Mouse (Mus musculus) MEL (cell line): ENCODE data around the gene Enox1. TPM values are rescaled to one million over a fixed set of nuclear protein-coding genes. Genes with fewer than 3 reads are reported as not detected.

ENCODE experiments used
- DNase-seq: peaks from one replicate; pipeline ENCODE4 v3.0.0; 2011; ENCODE audit warnings: low read depth, low spot score
- H3K27ac ChIP-seq: 2 replicates; pipeline ENCODE4 v1.5.1; 2012; ENCODE audit warnings: low read depth, mild to moderate bottlenecking, control low read depth, low read length, moderate library complexity; ENCODE audit not compliant: control insufficient read depth
- H3K27me3 ChIP-seq, 2 experiments: fragments of 150-350 bp in 1 of 2; sonication (generic) in 1 of 2; 2 replicates each; pipeline ENCODE4 v1.6.1; 2012; ENCODE audit warnings: low read length in 2 of 2, mild to moderate bottlenecking in 2 of 2, improper control_type of control experiment in 1 of 2, moderate library complexity in 1 of 2; ENCODE audit not compliant: insufficient read depth in 2 of 2, control insufficient read depth in 1 of 2
- H3K36me3 ChIP-seq, 2 experiments: 2 replicates each; pipeline ENCODE4 v1.6.1; 2012 to 2014; ENCODE audit warnings: low read length in 2 of 2, improper control_type of control experiment in 1 of 2, inconsistent platforms in 1 of 2, mild to moderate bottlenecking in 1 of 2; ENCODE audit not compliant: insufficient read depth in 2 of 2, control insufficient read depth in 1 of 2
- H3K4me1 ChIP-seq, 2 experiments: fragments of 150-350 bp in 1 of 2; sonication (generic) in 1 of 2; 2 replicates each; pipeline ENCODE4 v1.6.1; 2012; ENCODE audit warnings: low read length in 2 of 2, improper control_type of control experiment in 1 of 2, mild to moderate bottlenecking in 1 of 2; ENCODE audit not compliant: insufficient read depth in 2 of 2, control insufficient read depth in 1 of 2
- H3K4me3 ChIP-seq, 2 experiments: fragments of 150-350 bp in 1 of 2; sonication (generic) in 1 of 2; 2 replicates each; pipeline ENCODE4 v1.5.1; 2012; ENCODE audit warnings: low read depth in 2 of 2, low read length in 2 of 2, mild to moderate bottlenecking in 2 of 2, moderate library complexity in 2 of 2, control low read depth in 1 of 2, improper control_type of control experiment in 1 of 2; ENCODE audit not compliant: control insufficient read depth in 1 of 2, insufficient read depth in 1 of 2
- H3K79me2 ChIP-seq: 2 replicates; pipeline ENCODE4 v1.6.1; 2012; ENCODE audit warnings: mild to moderate bottlenecking, low read length, moderate library complexity; ENCODE audit not compliant: control insufficient read depth, poor library complexity, insufficient read depth
- H3K9ac ChIP-seq: 2 replicates; pipeline ENCODE4 v1.6.1; 2012; ENCODE audit warnings: low read depth, mild to moderate bottlenecking, control low read depth, low read length, moderate library complexity; ENCODE audit not compliant: control insufficient read depth, poor library complexity, severe bottlenecking
- H3K9me3 ChIP-seq: fragments of 150-350 bp; sonication (generic); replicated peaks from 2 replicates; pipeline ENCODE4 v1.6.1; 2012; ENCODE audit warnings: mild to moderate bottlenecking, low read length, improper control_type of control experiment, moderate library complexity; ENCODE audit not compliant: insufficient read depth
- CTCF ChIP-seq, 3 experiments: IDR thresholded peaks in 2 of 3; conservative IDR thresholded peaks in 1 of 3; 2 replicates each; pipeline ENCODE4 v1.5.1; 2011 to 2012; ENCODE audit warnings: low read length in 3 of 3, low read depth in 2 of 3, mild to moderate bottlenecking in 2 of 3, improper control_type of control experiment in 1 of 3, inconsistent platforms in 1 of 3, mixed read lengths in 1 of 3, moderate library complexity in 1 of 3; ENCODE audit not compliant: control insufficient read depth in 1 of 3, insufficient read depth in 1 of 3, poor library complexity in 1 of 3, severe bottlenecking in 1 of 3
- ELF1 ChIP-seq: IDR thresholded peaks from 2 replicates; pipeline ENCODE4 v1.6.1; 2014; ENCODE audit warnings: low read depth, mild to moderate bottlenecking, inconsistent platforms, low read length, improper control_type of control experiment, moderate library complexity
- EP300 ChIP-seq, 2 experiments: IDR thresholded peaks; 2 replicates each; pipeline ENCODE4 v1.6.1; 2011; ENCODE audit warnings: improper control_type of control experiment in 2 of 2, low read length in 2 of 2, low read depth in 1 of 2, mild to moderate bottlenecking in 1 of 2
- GABPA ChIP-seq: IDR thresholded peaks from 2 replicates; pipeline ENCODE4 v1.6.1; 2012; ENCODE audit warnings: low read depth, mild to moderate bottlenecking, inconsistent platforms, low read length, improper control_type of control experiment, moderate library complexity
- HCFC1 ChIP-seq: IDR thresholded peaks from 2 replicates; pipeline ENCODE4 v1.6.1; 2012; ENCODE audit warnings: low read depth, mild to moderate bottlenecking, inconsistent platforms, low read length, improper control_type of control experiment, moderate library complexity
- MAFK ChIP-seq: IDR thresholded peaks from 2 replicates; pipeline ENCODE4 v1.6.1; 2011; ENCODE audit warnings: low read depth, mild to moderate bottlenecking, low read length, improper control_type of control experiment, borderline replicate concordance
- MXI1 ChIP-seq: IDR thresholded peaks from 2 replicates; pipeline ENCODE4 v1.6.1; 2011; ENCODE audit warnings: mild to moderate bottlenecking, low read depth, low read length, improper control_type of control experiment
- MYB ChIP-seq: IDR thresholded peaks from 2 replicates; pipeline ENCODE4 v1.6.1; 2011; ENCODE audit warnings: mild to moderate bottlenecking, low read depth, low read length, improper control_type of control experiment
- MYC ChIP-seq: IDR thresholded peaks from 2 replicates; pipeline ENCODE4 v1.6.1; 2011; ENCODE audit warnings: low read depth, mild to moderate bottlenecking, low read length, improper control_type of control experiment, moderate library complexity
- POLR2A ChIP-seq, 2 experiments: IDR thresholded peaks; 2 replicates each; pipeline ENCODE4 v1.6.1; 2011 to 2012; ENCODE audit warnings: low read length in 2 of 2, mild to moderate bottlenecking in 2 of 2, control low read depth in 1 of 2, improper control_type of control experiment in 1 of 2, low read depth in 1 of 2, moderate library complexity in 1 of 2; ENCODE audit not compliant: control insufficient read depth in 1 of 2, insufficient read depth in 1 of 2, poor library complexity in 1 of 2
- POLR2AphosphoS2 ChIP-seq: IDR thresholded peaks from 2 replicates; pipeline ENCODE4 v1.6.1; 2011; ENCODE audit warnings: low read length, improper control_type of control experiment
- POLR2AphosphoS5 ChIP-seq: IDR thresholded peaks from 2 replicates; pipeline ENCODE4 v1.6.1; 2012; ENCODE audit warnings: low read depth, borderline replicate concordance, mild to moderate bottlenecking, inconsistent platforms, low read length, moderate library complexity, mixed read lengths
- RAD21 ChIP-seq: IDR thresholded peaks from 2 replicates; pipeline ENCODE4 v1.6.1; 2011; ENCODE audit warnings: mild to moderate bottlenecking, low read depth, low read length, improper control_type of control experiment
- RCOR1 ChIP-seq: IDR thresholded peaks from 2 replicates; pipeline ENCODE4 v1.6.1; 2012; ENCODE audit warnings: low read depth, mild to moderate bottlenecking, inconsistent platforms, low read length, improper control_type of control experiment
- SIN3A ChIP-seq: IDR thresholded peaks from 2 replicates; pipeline ENCODE4 v1.6.1; 2012; ENCODE audit warnings: low read length, improper control_type of control experiment, inconsistent platforms
- SMC3 ChIP-seq: IDR thresholded peaks from 2 replicates; pipeline ENCODE4 v1.6.1; 2011; ENCODE audit warnings: low read depth, low read length, improper control_type of control experiment
- TBP ChIP-seq: IDR thresholded peaks from 2 replicates; pipeline ENCODE4 v1.8.0; 2011; ENCODE audit warnings: low read depth, low read length, improper control_type of control experiment
- TCF12 ChIP-seq: IDR thresholded peaks from 2 replicates; pipeline ENCODE4 v1.6.1; 2014; ENCODE audit warnings: low read depth, mild to moderate bottlenecking, inconsistent platforms, low read length, improper control_type of control experiment, moderate library complexity
- UBTF ChIP-seq: IDR thresholded peaks from 2 replicates; pipeline ENCODE4 v1.6.1; 2012; ENCODE audit warnings: low read depth, mild to moderate bottlenecking, inconsistent platforms, low read length, improper control_type of control experiment, moderate library complexity, borderline replicate concordance; ENCODE audit not compliant: insufficient read depth
- USF1 ChIP-seq: IDR thresholded peaks from 2 replicates; pipeline ENCODE4 v1.6.1; 2014; ENCODE audit warnings: low read depth, mild to moderate bottlenecking, inconsistent platforms, low read length, improper control_type of control experiment, moderate library complexity
- USF2 ChIP-seq, 2 experiments: IDR thresholded peaks; 2 replicates each; pipeline ENCODE4 v1.6.1; 2011 to 2012; ENCODE audit warnings: improper control_type of control experiment in 2 of 2, low read length in 2 of 2, borderline replicate concordance in 1 of 2, inconsistent platforms in 1 of 2, low read depth in 1 of 2, mild to moderate bottlenecking in 1 of 2; ENCODE audit not compliant: insufficient read depth in 1 of 2
- ZKSCAN1 ChIP-seq: IDR thresholded peaks from 2 replicates; pipeline ENCODE4 v1.6.1; 2012; ENCODE audit warnings: low read depth, mild to moderate bottlenecking, inconsistent platforms, low read length, improper control_type of control experiment, moderate library complexity
- ZNF384 ChIP-seq: IDR thresholded peaks from 2 replicates; pipeline ENCODE4 v1.6.1; 2012; ENCODE audit warnings: low read depth, mild to moderate bottlenecking, inconsistent platforms, low read length, improper control_type of control experiment
- polyA plus RNA-seq, 2 experiments: library from polyadenylated mRNA; stranded (reverse) in 1 of 2; unstranded in 1 of 2; fragments of >175 nt in 1 of 2; fragments of >200 nt in 1 of 2; gene quantifications; 2 replicates each; pipeline versions ENCODE4 v1.2.1 to v1.2.4; 2012; ENCODE audit warnings: low replicate concordance in 2 of 2, low read depth in 1 of 2; ENCODE audit not compliant: insufficient read length in 2 of 2, insufficient read depth in 1 of 2, missing spikeins in 1 of 2
- total RNA-seq: library from RNA; depleted of rRNA; stranded (reverse); fragments of 300-350 nt; gene quantifications from 2 replicates; pipeline ENCODE4 v1.2.3, GENCODE M21; 2012

The Enox1 gene
- total and polyA plus RNA-seq, 3 experiments, result not detected

GRCm38 (mm10) chr14:77381532-77381931 lies 225.0 kb downstream of the Enox1 start:
- Histone ChIP-seq H3K79me2 (no peaks in the 10 kb centered on the region), H3K9me3 (no peaks in the 10 kb centered on the region), H3K9ac (no peak overlapping the region), H3K36me3 (no peaks in the 10 kb centered on the region), H3K27ac (no peak overlapping the region), H3K27me3 (no peaks in the 10 kb centered on the region), H3K4me1 (no peaks in the 10 kb centered on the region), H3K4me3 (no peak overlapping the region)
- no peak for DNase-seq
- no peak for TF ChIP-seq RCOR1
- TF ChIP-seq MXI1, result no peak
- TF ChIP-seq UBTF, result no peak
- no peak for TF ChIP-seq CTCF (IDR thresholded peaks at IDR 0.05 in 2 of 3, conservative IDR thresholded peaks at IDR 0.05 in 1 of 3; ENCODE audit: control insufficient read depth in 1 of 3, insufficient read depth in 1 of 3, low read depth in 2 of 3, low read length in 3 of 3, poor library complexity in 1 of 3, severe bottlenecking in 1 of 3)
- no peak for TF ChIP-seq USF1
- TF ChIP-seq POLR2A (IDR thresholded peaks at IDR 0.05; ENCODE audit: control insufficient read depth in 1 of 2, insufficient read depth in 1 of 2, low read depth in 1 of 2, low read length in 2 of 2, poor library complexity in 1 of 2), result no peak
- TF ChIP-seq ZKSCAN1, result no peak
- TF ChIP-seq SIN3A, result no peak
- TF ChIP-seq MAFK, result no peak
- TF ChIP-seq TBP, result no peak
- no peak for TF ChIP-seq ELF1
- TF ChIP-seq SMC3, result no peak
- TF ChIP-seq USF2 (IDR thresholded peaks at IDR 0.05; ENCODE audit: borderline replicate concordance in 1 of 2, insufficient read depth in 1 of 2, low read depth in 1 of 2, low read length in 2 of 2), result no peak
- TF ChIP-seq MYB, result no peak
- no peak for TF ChIP-seq POLR2AphosphoS5
- TF ChIP-seq MYC, result no peak
- TF ChIP-seq EP300 (IDR thresholded peaks at IDR 0.05; ENCODE audit: low read depth in 1 of 2, low read length in 2 of 2), result no peak
- TF ChIP-seq RAD21, result no peak

GRCm38 (mm10) chr14:77385621-77386020 lies 229.1 kb downstream of the Enox1 start:
- DNase-seq, result no peak
- H3K4me3 ChIP-seq, result no peak overlapping the region
- no peaks in the 10 kb centered on the region for H3K79me2 ChIP-seq
- H3K4me1 ChIP-seq, result no peaks in the 10 kb centered on the region
- no peaks in the 10 kb centered on the region for H3K27me3 ChIP-seq
- H3K27ac ChIP-seq, result no peak overlapping the region
- H3K36me3 ChIP-seq, result no peaks in the 10 kb centered on the region
- no peaks in the 10 kb centered on the region for H3K9me3 ChIP-seq
- no peak overlapping the region for H3K9ac ChIP-seq
- TF ChIP-seq TCF12 (no peak), GABPA (no peak), ELF1 (no peak), USF2 (IDR thresholded peaks at IDR 0.05; ENCODE audit: borderline replicate concordance in 1 of 2, insufficient read depth in 1 of 2, low read depth in 1 of 2, low read length in 2 of 2) (no peak), MXI1 (no peak), HCFC1 (no peak), SMC3 (no peak), TBP (no peak), MYC (no peak), ZNF384 (no peak), ZKSCAN1 (no peak), RAD21 (no peak), POLR2A (IDR thresholded peaks at IDR 0.05; ENCODE audit: control insufficient read depth in 1 of 2, insufficient read depth in 1 of 2, low read depth in 1 of 2, low read length in 2 of 2, poor library complexity in 1 of 2) (no peak), RCOR1 (no peak), UBTF (no peak), POLR2AphosphoS2 (no peak), MAFK (no peak), POLR2AphosphoS5 (no peak)
